Mouse (Mus musculus): ENCODE measurements at regions not wholly inside any gene's neighbourhood (a gene's known extent, or its start where the extent isn't known, plus 50 kb on each side); places are given as distances from the start of the nearest gene placed in this dataset.
"Not testable (repeated sequence)": the region's sequence is repeated elsewhere in the genome, so short reads cannot be mapped to it uniquely, and the experiment has no call there.

- no peak for DNase-seq (ENCODE audit: low spot score in 2 of 2)
Observed at GRCm38 (mm10) chr15:26953818-26954385, 58.5 kb upstream of the Fbxl7 start.

- DNase-seq (ENCODE audit: low spot score in 2 of 2): no peak
Observed at GRCm38 (mm10) chr15:26958980-26959379, 63.6 kb upstream of the Fbxl7 start.

- DNase-seq (ENCODE audit: low spot score in 2 of 2): no peak
Observed at GRCm38 (mm10) chr15:26968392-26969025, 73.1 kb upstream of the Fbxl7 start.

- DNase-seq (ENCODE audit: low spot score in 2 of 2): no peak
Observed at GRCm38 (mm10) chr15:26970770-26971169, 75.4 kb upstream of the Fbxl7 start.

- DNase-seq (ENCODE audit: low spot score in 2 of 2): no peak
Observed at GRCm38 (mm10) chr15:26993054-26993453, 97.7 kb upstream of the Fbxl7 start.

GRCm38 (mm10) chr15:27009069-27009468 is 113.7 kb upstream of the Fbxl7 start:
- no peak for DNase-seq (ENCODE audit: low spot score in 2 of 2)

- no peak for DNase-seq (ENCODE audit: low spot score in 2 of 2)
Observed at GRCm38 (mm10) chr15:27013906-27014658, 118.7 kb upstream of the Fbxl7 start.

GRCm38 (mm10) chr15:27014659-27014974 is 119.2 kb upstream of the Fbxl7 start:
- DNase-seq (ENCODE audit: low spot score in 2 of 2): no peak

- no peak for DNase-seq (ENCODE audit: low spot score in 2 of 2)
Observed at GRCm38 (mm10) chr15:27020471-27020870, 125.1 kb upstream of the Fbxl7 start.

- no peak for DNase-seq (ENCODE audit: low spot score in 2 of 2)
Observed at GRCm38 (mm10) chr15:27033261-27033660, 137.9 kb upstream of the Fbxl7 start.

- DNase-seq (ENCODE audit: low spot score in 2 of 2): no peak
Observed at GRCm38 (mm10) chr15:27043788-27044187, 148.4 kb upstream of the Fbxl7 start.

GRCm38 (mm10) chr15:27050673-27051072 is 155.3 kb upstream of the Fbxl7 start:
- DNase-seq (ENCODE audit: low spot score in 2 of 2): no peak

GRCm38 (mm10) chr15:27063456-27063855 is 168.1 kb upstream of the Fbxl7 start:
- DNase-seq (ENCODE audit: low spot score in 2 of 2): no peak

- no peak for DNase-seq (ENCODE audit: low spot score in 2 of 2)
Observed at GRCm38 (mm10) chr15:27063971-27064370, 168.6 kb upstream of the Fbxl7 start.

GRCm38 (mm10) chr15:27067691-27068090 is 172.3 kb upstream of the Fbxl7 start:
- no peak for DNase-seq (ENCODE audit: low spot score in 2 of 2)

GRCm38 (mm10) chr15:27077926-27078325 is 182.5 kb upstream of the Fbxl7 start:
- DNase-seq (ENCODE audit: low spot score in 2 of 2): no peak

GRCm38 (mm10) chr15:27082826-27083225 is 187.4 kb upstream of the Fbxl7 start:
- no peak for DNase-seq (ENCODE audit: low spot score in 2 of 2)

- DNase-seq (ENCODE audit: low spot score in 2 of 2): no peak
Observed at GRCm38 (mm10) chr15:27083596-27083995, 188.2 kb upstream of the Fbxl7 start.

GRCm38 (mm10) chr15:27089155-27089554 is 193.8 kb upstream of the Fbxl7 start:
- DNase-seq (ENCODE audit: low spot score in 2 of 2): no peak

- no peak for DNase-seq (ENCODE audit: low spot score in 2 of 2)
Observed at GRCm38 (mm10) chr15:27094102-27094501, 198.7 kb upstream of the Fbxl7 start.

GRCm38 (mm10) chr15:27095231-27095630 is 199.9 kb upstream of the Fbxl7 start:
- no peak for DNase-seq (ENCODE audit: low spot score in 2 of 2)

- not testable (repeated sequence) for DNase-seq (ENCODE audit: low spot score in 2 of 2)
Observed at GRCm38 (mm10) chr15:27101610-27102009, 206.2 kb upstream of the Fbxl7 start.

GRCm38 (mm10) chr15:27109130-27109529 is 213.8 kb upstream of the Fbxl7 start:
- no peak for DNase-seq (ENCODE audit: low spot score in 2 of 2)
